Mouse (Mus musculus): ENCODE data around the gene Fam193b.
"Not testable (repeated sequence)": the region's sequence is repeated elsewhere in the genome, so short reads cannot be mapped to it uniquely, and the experiment has no call there.

Gene Fam193b

GRCm38 (mm10) chr13:55571977-55572376 is 1.1 kb upstream of the Fam193b start:
- no peak for DNase-seq (ENCODE audit: low spot score in 2 of 2)

DNA sequence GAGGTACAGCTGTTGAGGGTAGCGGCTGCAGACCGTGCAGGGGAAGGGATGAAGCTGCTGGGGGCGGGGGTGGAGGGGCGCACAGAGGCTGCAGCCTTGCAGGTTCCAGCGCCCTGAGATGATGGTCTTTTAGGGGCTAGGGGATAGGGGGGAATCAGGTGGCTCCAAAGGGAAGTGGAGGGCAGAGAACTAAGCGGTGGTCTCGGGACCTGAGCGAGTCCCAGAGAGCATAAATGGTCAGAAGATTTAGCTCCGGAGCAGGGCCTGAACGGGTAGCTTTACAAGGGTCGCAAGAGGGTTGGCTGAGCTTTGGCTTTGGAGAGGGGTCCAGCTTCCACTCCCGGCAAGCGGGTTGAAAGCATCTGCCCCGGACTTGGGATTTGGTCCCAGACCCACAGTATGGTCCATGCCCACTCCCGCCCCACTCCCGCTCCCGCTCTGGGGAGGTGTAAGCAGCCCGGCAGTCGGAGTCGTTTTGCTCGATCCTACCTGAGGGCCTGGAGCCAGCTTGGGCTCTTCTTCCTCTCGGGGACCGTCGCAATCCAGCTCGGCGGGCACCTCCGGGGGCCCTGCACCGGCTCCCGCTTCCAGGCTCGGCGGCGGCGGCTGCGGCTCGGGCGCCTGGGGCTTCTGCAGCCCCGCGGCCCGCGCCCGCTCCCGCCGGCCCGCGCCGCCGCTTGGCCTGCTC is 490 bp downstream of the Fam193b start:
- peak; percentile 13 to 23 for DNase-seq (ENCODE audit: low spot score in 2 of 2)

- peak in 1 of 2 experiments; percentile 16 for DNase-seq (ENCODE audit: low spot score in 2 of 2)
These were observed 1.1 kb downstream of the Fam193b start for GRCm38 (mm10) chr13:55569726-55570285.

DNA sequence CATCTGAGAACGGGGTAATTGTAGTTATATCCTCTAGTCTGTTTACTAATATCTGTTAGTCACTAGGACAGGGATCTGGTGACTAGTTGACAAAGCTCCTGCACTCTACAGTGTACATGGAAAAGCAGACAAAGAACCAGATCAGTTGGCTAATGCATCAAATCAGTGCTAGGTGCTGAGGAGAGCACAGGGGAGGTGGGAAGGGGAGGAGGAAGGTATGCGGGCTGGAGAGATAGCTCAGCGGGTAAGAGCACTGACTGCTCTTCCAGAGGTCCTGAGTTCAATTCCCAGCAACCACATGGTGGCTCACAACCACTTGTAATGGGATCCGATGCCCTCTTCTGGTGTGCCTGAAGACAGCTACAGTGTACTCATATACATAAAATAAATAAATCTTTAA is 2.4 kb downstream of the Fam193b start:
- DNase-seq (ENCODE audit: low spot score in 2 of 2) = not testable (repeated sequence)

GRCm38 (mm10) chr13:55567949-55568348 is 3.0 kb downstream of the Fam193b start:
- DNase-seq (ENCODE audit: low spot score in 2 of 2) = no peak

DNA sequence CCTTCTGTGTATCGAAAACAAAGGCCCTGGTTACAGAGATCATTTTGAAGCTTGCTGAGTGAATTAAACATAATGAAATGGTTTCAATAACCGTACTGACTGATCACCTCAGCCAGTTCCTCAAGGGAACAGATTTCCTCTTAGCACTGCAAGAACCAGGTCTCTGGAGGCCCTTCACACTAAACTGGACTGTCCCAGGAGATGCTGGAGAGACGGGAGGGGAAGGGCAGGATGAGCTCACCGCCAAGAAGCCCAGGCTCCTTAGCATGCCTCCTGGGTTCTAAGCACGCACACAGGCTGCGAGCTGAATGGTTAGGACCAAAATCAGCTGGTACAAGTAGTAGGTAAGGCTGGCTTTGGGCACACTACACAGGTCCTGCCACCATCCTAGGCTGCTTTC is 3.9 kb downstream of the Fam193b start:
- no peak for DNase-seq (ENCODE audit: low spot score in 2 of 2)

- no peak for DNase-seq (ENCODE audit: low spot score in 2 of 2)
These were observed 7.5 kb downstream of the Fam193b start for GRCm38 (mm10) chr13:55563266-55563879.

- no peak for DNase-seq (ENCODE audit: low spot score in 2 of 2)
These were observed 13.4 kb downstream of the Fam193b start for GRCm38 (mm10) chr13:55557499-55557898.

- DNase-seq (ENCODE audit: low spot score in 2 of 2) = no peak
These were observed 15.0 kb downstream of the Fam193b start for GRCm38 (mm10) chr13:55555921-55556320.

DNA sequence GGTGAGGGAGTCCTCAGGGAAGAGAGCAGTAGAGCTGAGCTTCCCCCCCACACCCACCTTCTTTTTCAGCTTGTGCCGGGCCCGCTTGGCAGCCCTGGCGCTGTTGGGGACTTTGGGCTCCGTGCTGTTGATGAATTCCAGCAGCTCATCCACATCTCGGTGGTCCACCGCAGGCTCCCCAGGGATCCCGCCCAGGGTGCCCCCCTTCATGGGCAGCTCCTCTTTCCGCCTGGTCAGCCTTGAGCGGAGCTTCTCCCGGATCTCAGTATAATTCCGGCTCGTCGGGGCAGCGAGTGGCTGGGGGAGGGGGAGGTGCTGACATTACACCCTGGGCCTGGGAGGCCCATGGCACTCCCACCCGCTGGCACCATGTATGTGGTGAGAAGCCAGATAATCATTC is 21.9 kb downstream of the Fam193b start:
- DNase-seq (ENCODE audit: low spot score in 2 of 2) = no peak

- DNase-seq (ENCODE audit: low spot score in 2 of 2) = no peak
These were observed 22.5 kb downstream of the Fam193b start for GRCm38 (mm10) chr13:55548426-55548825.

- DNase-seq (ENCODE audit: low spot score in 2 of 2) = no peak
These were observed 23.0 kb downstream of the Fam193b start for GRCm38 (mm10) chr13:55547916-55548315.

DNA sequence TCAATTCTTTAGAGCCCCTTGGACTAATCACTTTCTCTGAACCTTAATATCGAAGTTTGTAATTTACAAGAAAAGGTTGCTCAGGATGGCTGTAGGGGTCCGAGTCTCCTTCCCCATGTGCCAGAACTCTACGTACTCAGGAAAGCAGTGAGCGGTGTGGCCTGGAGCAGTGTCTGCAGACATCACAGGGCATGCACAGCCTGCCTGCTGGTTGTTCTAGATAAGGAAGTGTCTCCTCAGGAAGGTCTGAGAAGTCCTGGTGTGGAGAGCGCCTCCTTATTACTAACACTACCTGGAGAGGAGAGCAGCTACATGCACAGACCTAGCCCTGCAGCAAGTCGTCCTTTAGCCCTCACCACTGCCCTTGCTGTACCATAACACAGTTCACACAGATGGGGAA is 26.1 kb downstream of the Fam193b start:
- no peak for DNase-seq (ENCODE audit: low spot score in 2 of 2)

DNA sequence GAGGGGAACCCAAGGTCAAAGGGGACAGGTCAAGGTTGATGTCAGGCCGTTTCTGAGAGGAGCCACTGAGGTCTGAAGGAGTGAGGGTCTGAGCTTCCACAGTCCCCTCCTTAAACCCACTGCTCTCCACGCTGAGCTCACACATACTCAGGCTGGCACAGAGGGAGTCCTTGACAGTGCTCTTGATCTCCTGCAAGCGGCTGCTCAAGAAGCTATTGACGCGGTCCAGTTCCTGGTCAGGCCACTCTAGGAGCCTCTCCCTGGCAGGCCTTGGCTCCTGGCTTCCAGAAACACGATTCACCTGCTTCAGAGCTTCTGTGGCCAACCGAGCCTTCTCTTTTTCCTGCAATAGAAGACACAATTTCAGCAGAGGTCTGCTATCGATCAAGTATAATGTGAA is 27.5 kb downstream of the Fam193b start:
- no peak for DNase-seq (ENCODE audit: low spot score in 2 of 2)

DNA sequence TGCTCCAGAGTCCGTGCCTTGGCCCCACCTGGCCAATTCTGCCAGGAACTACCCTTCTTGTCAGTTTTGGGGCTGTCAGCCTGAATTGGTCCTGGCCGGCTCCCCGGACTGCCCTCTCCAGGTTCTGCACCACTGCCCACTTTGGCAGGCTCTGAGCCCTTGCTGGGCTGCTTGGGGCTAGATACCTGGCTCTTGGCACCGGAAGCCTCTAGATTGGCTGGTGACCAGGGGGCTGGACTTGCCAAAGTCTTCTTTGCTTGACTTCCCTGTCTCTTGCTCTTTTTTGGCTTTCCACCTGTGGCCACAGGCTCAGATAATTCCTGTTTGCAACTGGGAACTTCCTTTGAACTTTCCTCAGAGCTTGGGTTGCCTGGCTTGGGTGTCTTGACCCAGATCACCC is 28.0 kb downstream of the Fam193b start:
- DNase-seq (ENCODE audit: low spot score in 2 of 2) = no peak

DNA sequence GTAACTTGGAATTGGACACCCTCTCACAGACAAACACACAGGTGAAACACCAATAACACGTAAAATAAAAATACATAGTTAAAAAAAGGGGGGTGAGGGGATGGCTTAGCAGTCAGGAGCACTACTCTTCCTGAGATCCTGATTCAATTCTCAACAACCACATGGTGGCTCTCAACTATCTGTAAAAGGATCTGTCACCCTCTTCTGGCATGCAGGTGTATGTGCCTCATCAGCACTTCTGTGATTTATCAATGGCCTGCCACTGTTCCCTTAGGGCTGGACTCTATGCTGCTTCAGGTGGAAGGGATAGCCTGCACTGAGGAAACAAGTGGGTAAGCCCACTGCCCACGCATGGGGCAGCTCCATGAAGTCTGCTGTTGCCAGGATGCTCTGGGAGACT is 30.0 kb downstream of the Fam193b start:
- no peak for DNase-seq (ENCODE audit: low spot score in 2 of 2)

DNA sequence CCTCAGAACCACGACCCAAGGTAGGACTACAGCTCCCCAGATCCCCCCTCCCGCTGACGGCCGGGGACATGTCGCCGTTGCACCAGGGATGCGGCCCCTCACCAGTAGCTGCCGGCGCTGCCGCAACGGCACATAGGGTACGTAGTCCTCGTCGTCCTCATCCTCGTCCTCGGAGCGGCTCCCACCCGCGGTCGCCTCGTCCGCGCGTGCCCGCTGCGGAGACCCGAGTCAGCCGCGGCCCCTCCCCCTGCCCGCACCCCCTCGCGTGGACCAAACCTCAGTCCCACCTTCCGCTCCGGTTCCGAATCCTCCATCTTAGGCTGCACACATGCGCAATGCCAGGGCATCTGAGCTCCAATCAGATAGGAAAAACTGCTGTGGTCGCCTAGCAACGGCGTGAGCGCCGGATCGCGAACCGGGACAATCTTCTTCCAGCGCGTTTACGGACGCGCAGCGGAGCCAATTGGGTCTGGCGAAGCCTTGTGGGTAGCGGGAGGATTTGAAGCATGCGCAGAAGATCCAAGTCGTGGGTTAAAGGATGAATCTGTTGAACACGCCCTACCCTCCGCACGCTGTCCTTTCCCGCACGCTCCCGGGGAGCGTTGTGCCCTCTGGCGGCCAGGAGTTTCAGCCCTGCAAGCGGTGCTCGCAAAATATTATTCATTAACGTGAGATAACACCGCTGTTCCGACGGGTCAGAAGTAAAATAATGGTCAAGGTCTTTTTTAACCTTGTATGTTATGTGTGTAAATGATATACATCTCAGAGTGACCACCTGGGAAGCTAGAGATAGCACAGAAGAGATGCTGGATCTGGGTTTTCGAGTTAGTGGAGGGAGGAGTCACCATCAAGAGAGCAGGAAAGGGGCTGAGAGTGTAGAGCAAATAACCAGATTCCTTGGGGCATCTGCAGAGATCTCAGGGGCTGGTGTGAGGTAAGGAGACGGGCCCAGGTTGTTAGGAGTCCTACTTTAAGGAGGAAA is 34.4 kb downstream of the Fam193b start, which contains the start of gene Ddx41:
Ddx41 (minus strand) TSS at position 465 of the 982 bp plus-strand sequence.
- peak; percentile 100 for DNase-seq (ENCODE audit: low spot score in 2 of 2)

- no peak for DNase-seq (ENCODE audit: low spot score in 2 of 2)
These were observed 35.1 kb downstream of the Fam193b start for GRCm38 (mm10) chr13:55535796-55536193.

GRCm38 (mm10) chr13:55535191-55535590 is 35.7 kb downstream of the Fam193b start:
- DNase-seq (ENCODE audit: low spot score in 2 of 2) = no peak

DNA sequence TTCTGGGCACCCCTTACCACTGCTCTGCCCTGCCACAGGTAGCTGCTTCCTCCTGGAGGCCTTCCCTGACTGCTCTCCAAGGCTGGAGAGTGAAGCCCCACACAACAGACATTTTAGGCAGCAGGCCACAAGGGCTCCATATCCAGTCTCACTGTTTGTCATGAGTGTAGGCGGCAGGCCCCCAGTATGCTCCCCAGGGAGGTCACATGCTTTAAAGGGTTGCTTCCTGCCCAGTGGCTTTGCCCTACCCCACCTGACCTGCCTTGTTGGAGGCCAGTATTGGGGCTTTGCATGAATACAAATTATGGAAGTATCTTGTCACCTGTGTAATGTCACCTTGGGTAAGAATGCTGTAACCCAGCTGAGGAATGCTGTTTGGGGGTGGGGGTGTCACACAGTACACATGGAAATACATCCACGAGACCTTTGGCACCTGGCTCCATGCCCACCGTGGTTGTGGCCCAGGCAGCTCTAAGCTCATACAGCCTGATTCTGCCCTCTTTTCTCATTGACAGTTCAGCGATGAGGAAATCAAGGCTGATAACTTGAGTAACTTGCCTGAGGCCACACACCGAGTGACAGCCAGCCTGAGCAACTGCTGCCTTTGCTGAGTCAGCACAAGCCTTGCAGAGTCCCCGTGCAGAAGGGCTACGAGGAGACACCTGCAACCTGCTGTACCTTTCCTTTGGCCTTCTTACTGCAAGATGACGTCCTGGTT is 41.6 kb downstream of the Fam193b start, which contains the start of gene Dok3:
Dok3 (minus strand) TSS at position 99 of the 718 bp plus-strand sequence.
- no peak for DNase-seq (ENCODE audit: low spot score in 2 of 2)
